Mouse (Mus musculus) intestine, embryonic 16.5 days (tissue): ENCODE data around the gene Exoc4. TPM values are rescaled to one million over a fixed set of nuclear protein-coding genes. Genes with fewer than 3 reads are reported as not detected.

Experiments
- ATAC-seq: fragments of 200-750 bp; cut with Nextera tagmentation; 2 replicates; pipeline ENCODE4 v1.8.0; 2017; ENCODE audit warnings: moderate TSS enrichment, moderate library complexity
- H3K27ac ChIP-seq: fragments of 300-500 bp; sonication (generic); 2 replicates; pipeline ENCODE4 v1.5.1; 2014; ENCODE audit warnings: mild to moderate bottlenecking, low read length
- H3K27me3 ChIP-seq: fragments of 300-500 bp; sonication (generic); replicated peaks from 2 replicates; pipeline ENCODE4 v1.6.1; 2014; ENCODE audit warnings: low read length, control low read depth, mixed read lengths; ENCODE audit not compliant: control insufficient read depth, insufficient read depth
- H3K36me3 ChIP-seq: fragments of 300-500 bp; sonication (generic); 2 replicates; pipeline ENCODE4 v1.6.1; 2014; ENCODE audit warnings: low read length, control low read depth; ENCODE audit not compliant: control insufficient read depth, insufficient read depth
- H3K4me1 ChIP-seq: fragments of 300-500 bp; sonication (generic); 2 replicates; pipeline ENCODE4 v1.6.1; 2014; ENCODE audit warnings: low read length, control low read depth, mixed read lengths; ENCODE audit not compliant: control insufficient read depth, insufficient read depth
- H3K4me2 ChIP-seq: fragments of 300-500 bp; sonication (generic); 2 replicates; pipeline ENCODE4 v1.6.1; 2014; ENCODE audit warnings: low read depth, low read length, control low read depth
- H3K4me3 ChIP-seq: fragments of 300-500 bp; sonication (generic); 2 replicates; pipeline ENCODE4 v1.5.1; 2014; ENCODE audit warnings: mild to moderate bottlenecking, low read length
- H3K9ac ChIP-seq: fragments of 300-500 bp; sonication (generic); 2 replicates; pipeline ENCODE4 v1.6.1; 2014; ENCODE audit warnings: low read depth, low read length
- H3K9me3 ChIP-seq: fragments of 300-500 bp; sonication (generic); 2 replicates; pipeline ENCODE4 v1.6.1; 2016; ENCODE audit warnings: low read length, control low read depth; ENCODE audit not compliant: control insufficient read depth
- WGBS: fragments of 180-500 bp; shearing (Covaris S2); extraction: QIAGEN DNeasy Blood & Tissue Kit; methylation state at CpG from one replicate; pipeline ENCODE4 v1.1.7; 2014; 5-methylcytosine and 5-hydroxymethylcytosine counted together
- polyA plus RNA-seq: library from polyadenylated mRNA; unstranded; fragments of >200 nt; fragmentation: Nextera tagmentation; extraction: Ambion mirVana; gene quantifications from 2 replicates; pipeline ENCODE4 v1.2.1, GENCODE M21; 2015

Gene Exoc4
- polyA plus RNA-seq, 1 experiment from 2014 or later: 24.1 TPM

DNA sequence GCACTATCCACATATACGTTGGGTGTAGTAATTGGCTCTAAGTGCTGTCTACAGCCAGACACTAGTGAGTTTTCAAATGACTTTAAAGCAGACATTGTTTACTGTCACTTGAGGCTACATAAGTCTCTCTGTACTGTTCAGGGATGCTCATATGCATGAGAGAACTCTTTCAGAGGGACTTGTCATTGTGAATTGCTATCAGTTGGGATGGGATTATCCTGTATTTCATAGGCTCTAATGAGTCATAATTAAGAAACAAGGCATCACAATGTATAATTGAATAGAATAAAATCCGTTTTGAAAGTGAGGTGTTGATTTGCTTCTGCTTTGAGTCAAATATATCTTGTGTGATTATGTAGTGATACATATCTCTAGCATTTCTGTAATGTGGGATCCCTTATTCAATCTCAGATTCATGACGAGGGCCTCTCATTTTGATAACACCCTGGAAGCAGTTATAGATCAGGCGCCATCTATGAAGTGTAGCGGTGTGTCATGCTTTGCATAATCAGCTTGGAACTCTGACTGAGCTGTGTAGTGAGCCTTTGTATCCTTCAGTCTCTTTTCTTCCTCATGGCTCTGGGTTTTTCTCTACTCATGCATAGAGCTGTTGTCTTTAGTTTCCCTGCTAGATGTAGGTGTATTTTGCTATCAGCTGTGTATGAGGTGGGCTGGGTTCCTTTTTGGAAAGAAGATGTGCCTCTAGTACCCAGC lies 8.3 kb downstream of the Exoc4 start:
- ATAC-seq: no peak
- Histone ChIP-seq H3K27ac (no peak overlapping the region), H3K4me2 (no peak overlapping the region), H3K27me3 (no peaks in the 10 kb centered on the region), H3K9ac (no peak overlapping the region), H3K4me1 (no peaks in the 10 kb centered on the region), H3K9me3 (no peaks in the 10 kb centered on the region), H3K4me3 (no peak overlapping the region), H3K36me3 (no peaks in the 10 kb centered on the region)
- 76% methylated on average over 5 of the region's 5 CpGs for whole genome bisulfite sequencing

DNA sequence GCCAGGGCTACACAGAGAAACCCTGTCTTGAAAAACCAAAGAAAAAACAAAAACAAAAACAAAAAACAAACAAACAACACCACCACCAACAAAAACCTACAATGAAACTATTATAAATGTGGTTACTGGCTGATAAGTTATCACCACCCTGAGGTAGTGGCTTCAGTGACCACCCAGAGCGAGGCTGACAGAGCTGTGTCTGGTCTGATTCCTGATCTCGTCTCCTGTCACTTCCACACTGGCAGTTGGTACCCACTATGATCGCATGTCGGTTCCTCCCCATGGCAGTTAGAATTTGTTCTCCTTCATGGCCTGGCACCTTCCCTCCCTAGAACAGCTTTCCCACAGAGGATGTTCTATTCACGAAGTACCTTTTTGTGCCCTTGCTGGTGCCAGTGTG lies 11.0 kb downstream of the Exoc4 start:
- 85% methylated on average over 5 of the region's 5 CpGs for WGBS

DNA sequence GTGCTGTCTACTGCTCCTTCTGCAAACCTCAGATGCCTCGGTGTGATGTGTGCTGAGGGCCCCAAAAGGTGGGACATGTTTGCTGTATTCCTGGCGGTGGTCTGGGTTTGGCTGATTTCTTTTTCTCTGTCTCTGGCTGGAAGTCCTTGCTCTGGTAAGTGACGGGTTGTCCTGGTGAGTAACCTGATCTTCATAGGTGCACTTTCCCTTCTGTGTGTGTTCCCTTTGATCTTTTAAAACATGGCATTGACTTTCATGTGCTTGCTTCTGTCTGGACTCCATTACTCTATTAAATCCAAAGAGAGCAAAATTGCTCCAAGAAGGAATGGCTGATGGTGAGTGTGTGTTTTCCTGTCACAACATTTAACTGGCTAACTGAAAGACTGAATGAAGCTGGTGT lies 12.7 kb downstream of the Exoc4 start:
- Histone ChIP-seq H3K36me3 (0 out of 2 replicates have a peak, but pooled peaks cover 2% of the 10 kb centered on the region), H3K4me3 (no peak overlapping the region), H3K27ac (no peak overlapping the region), H3K9ac (no peak overlapping the region), H3K27me3 (no peaks in the 10 kb centered on the region), H3K4me1 (0 out of 2 replicates have a peak, but pooled peaks cover 2% of the 10 kb centered on the region), H3K9me3 (no peaks in the 10 kb centered on the region), H3K4me2 (no peak overlapping the region)
- ATAC-seq: no peak
- 86% methylated on average over 3 of the region's 3 CpGs for WGBS

More for the DNA sequence above, 11.0 kb downstream of the Exoc4 start:
- no peak overlapping the region for H3K27ac ChIP-seq
- H3K4me2 ChIP-seq: no peak overlapping the region
- H3K9ac ChIP-seq: no peak overlapping the region
- H3K27me3 ChIP-seq: no peaks in the 10 kb centered on the region
- no peak overlapping the region for H3K4me3 ChIP-seq
- ATAC-seq: no peak
- H3K4me1 ChIP-seq: 0 out of 2 replicates have a peak, but pooled peaks cover 2% of the 10 kb centered on the region
- 0 out of 2 replicates have a peak, but pooled peaks cover 2% of the 10 kb centered on the region for H3K36me3 ChIP-seq
- H3K9me3 ChIP-seq: no peaks in the 10 kb centered on the region

DNA sequence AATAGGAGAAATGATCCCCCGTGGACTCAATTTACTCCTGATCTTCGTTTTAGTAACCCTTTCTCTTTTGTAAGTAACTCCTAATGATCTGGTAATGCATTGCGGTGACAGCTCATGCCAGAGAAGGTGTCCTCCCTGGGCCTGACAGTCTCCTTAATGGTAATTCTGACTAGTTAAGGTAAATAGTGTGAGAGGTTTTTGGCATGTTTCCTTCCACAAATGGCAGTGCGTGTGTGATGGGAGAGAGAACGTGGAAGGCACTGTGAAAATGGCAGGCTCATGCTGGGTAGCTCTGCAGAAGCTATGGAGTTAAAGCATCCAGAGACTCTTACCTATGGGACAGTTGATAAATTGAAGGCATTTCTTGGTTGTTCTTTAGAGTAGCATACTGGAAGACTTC lies 15.1 kb downstream of the Exoc4 start:
- ATAC-seq: no peak
- Histone ChIP-seq H3K27ac (no peak overlapping the region), H3K4me1 (0 out of 2 replicates have a peak, but pooled peaks cover 2% of the 10 kb centered on the region), H3K27me3 (no peaks in the 10 kb centered on the region), H3K9ac (no peak overlapping the region), H3K9me3 (no peaks in the 10 kb centered on the region), H3K36me3 (0 out of 2 replicates have a peak, but pooled peaks cover 2% of the 10 kb centered on the region), H3K4me2 (no peak overlapping the region), H3K4me3 (no peak overlapping the region)
- WGBS: 60% methylated on average over 5 of the region's 5 CpGs

DNA sequence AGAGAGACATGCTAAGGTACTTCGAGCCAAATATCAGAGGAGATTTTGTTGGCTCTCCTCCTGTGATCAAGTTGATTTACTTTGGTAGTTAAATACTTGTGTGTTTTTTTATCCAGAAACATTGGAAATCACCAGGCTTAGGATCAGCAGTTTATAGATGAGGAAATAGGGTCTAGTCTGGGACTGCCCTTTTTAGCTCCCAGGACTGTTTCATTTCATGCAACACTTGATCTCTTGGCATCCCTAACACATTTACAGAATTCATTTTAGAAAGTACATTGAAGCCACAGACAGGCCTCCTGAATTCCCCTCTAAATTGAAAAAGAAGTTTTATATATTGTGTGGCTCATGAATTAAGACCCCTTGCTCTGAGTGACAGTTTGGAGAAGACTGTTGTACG lies 15.5 kb downstream of the Exoc4 start:
- 67% methylated on average over 2 of the region's 2 CpGs for WGBS
- H3K4me3 ChIP-seq: no peak overlapping the region
- H3K27me3 ChIP-seq: no peaks in the 10 kb centered on the region
- H3K4me2 ChIP-seq: no peak overlapping the region
- no peak overlapping the region for H3K9ac ChIP-seq
- H3K27ac ChIP-seq: no peak overlapping the region
- 0 out of 2 replicates have a peak, but pooled peaks cover 2% of the 10 kb centered on the region for H3K36me3 ChIP-seq
- H3K4me1 ChIP-seq: 0 out of 2 replicates have a peak, but pooled peaks cover 2% of the 10 kb centered on the region
- no peak for ATAC-seq
- no peaks in the 10 kb centered on the region for H3K9me3 ChIP-seq

DNA sequence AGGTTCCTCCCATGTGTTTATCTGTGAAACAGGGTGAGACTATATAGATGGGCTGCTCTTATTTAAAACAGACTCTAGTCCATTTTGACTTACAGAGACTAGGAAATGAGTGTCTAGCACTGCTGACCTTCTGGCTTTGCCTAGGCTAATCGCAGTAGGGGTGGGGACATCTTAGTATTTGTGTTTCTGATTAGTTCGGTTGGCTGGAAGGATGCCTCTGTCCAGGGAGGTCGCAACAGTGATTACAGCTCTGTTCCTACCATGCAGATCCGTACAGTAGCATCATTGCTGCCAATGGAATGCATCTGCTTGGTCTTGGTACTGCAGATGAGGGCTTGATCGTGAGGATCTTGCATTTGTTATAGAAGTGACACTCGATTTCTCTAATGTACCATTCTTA lies 18.7 kb downstream of the Exoc4 start:
- Histone ChIP-seq H3K4me1 (0 out of 2 replicates have a peak, but pooled peaks cover 2% of the 10 kb centered on the region), H3K9ac (no peak overlapping the region), H3K27me3 (no peaks in the 10 kb centered on the region), H3K4me3 (no peak overlapping the region), H3K4me2 (no peak overlapping the region), H3K36me3 (0 out of 2 replicates have a peak, but pooled peaks cover 1% of the 10 kb centered on the region), H3K27ac (no peak overlapping the region), H3K9me3 (no peaks in the 10 kb centered on the region)
- 86% methylated on average over 6 of the region's 6 CpGs for WGBS
- ATAC-seq: no peak

DNA sequence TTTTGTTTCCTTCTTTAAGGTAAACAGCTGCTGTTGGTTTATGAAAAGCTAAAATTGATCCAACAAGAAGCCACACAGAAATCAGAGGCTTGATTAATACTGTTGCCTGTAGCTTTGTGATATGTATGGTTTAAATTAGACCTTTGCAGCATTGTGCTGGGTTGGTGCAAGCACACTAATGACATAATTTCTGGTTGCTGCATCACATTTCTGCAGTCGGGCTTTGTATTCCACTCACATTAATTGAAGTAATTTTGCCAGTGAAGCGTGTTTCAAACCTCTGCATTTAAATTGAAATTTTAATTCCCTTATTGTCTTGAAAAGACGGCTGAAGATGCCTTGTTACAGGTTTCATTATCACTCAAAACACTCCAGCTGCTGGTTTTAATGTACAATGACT lies 34.6 kb downstream of the Exoc4 start:
- Histone ChIP-seq H3K27ac (no peak overlapping the region), H3K4me1 (no peaks in the 10 kb centered on the region), H3K9ac (no peak overlapping the region), H3K36me3 (no peaks in the 10 kb centered on the region), H3K27me3 (no peaks in the 10 kb centered on the region), H3K4me2 (no peak overlapping the region), H3K9me3 (no peaks in the 10 kb centered on the region), H3K4me3 (no peak overlapping the region)
- no peak for ATAC-seq
- WGBS: 78% methylated on average over 3 of the region's 3 CpGs

DNA sequence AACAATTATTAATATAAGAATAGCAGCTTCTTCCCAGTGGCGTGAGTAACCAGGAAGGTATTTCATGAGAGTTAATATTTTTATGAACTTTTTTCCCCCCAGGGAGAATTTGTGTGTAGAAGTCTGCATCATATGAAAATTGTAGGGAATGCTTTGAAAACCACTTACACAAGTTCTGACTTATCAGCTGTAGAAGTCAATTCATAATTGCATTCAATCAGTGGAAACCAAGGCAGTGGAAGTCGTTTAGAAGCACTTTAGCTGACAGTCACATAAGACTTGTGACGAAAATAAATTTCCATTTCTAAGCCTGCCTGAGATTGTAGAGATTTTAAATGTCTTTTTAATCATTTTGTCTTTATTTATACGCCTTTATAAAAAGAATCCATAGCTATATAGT lies 35.1 kb downstream of the Exoc4 start:
- Histone ChIP-seq H3K27me3 (no peaks in the 10 kb centered on the region), H3K9me3 (no peaks in the 10 kb centered on the region), H3K4me3 (no peak overlapping the region), H3K36me3 (no peaks in the 10 kb centered on the region), H3K4me1 (no peaks in the 10 kb centered on the region), H3K9ac (no peak overlapping the region), H3K4me2 (no peak overlapping the region), H3K27ac (no peak overlapping the region)
- ATAC-seq: no peak
- WGBS: 80% methylated on average over 4 of the region's 4 CpGs

DNA sequence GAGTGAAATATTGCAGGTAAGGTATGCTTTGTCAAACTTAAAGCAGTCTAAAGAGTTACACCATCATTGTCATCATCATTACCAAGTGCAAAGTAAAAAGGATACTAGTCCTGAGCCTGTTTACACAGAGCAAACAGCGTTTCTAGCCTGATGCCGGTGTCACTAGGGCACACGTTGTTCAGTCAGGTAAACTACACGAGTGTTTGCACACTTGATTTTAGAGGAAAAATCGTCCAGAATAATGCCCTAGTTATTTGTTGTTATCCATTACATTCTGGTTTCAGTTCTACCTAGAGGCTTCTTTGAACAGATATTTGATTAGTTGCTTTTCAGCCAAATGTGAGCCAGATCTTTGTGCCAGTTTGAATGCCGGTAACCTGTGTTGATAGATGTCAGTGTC lies 37.5 kb downstream of the Exoc4 start:
- no peak overlapping the region for H3K27ac ChIP-seq
- no peak for ATAC-seq
- H3K9me3 ChIP-seq: no peaks in the 10 kb centered on the region
- H3K27me3 ChIP-seq: no peaks in the 10 kb centered on the region
- no peaks in the 10 kb centered on the region for H3K4me1 ChIP-seq
- no peaks in the 10 kb centered on the region for H3K36me3 ChIP-seq
- no peak overlapping the region for H3K9ac ChIP-seq
- no peak overlapping the region for H3K4me3 ChIP-seq
- 66% methylated on average over 6 of the region's 6 CpGs for WGBS
- H3K4me2 ChIP-seq: no peak overlapping the region

DNA sequence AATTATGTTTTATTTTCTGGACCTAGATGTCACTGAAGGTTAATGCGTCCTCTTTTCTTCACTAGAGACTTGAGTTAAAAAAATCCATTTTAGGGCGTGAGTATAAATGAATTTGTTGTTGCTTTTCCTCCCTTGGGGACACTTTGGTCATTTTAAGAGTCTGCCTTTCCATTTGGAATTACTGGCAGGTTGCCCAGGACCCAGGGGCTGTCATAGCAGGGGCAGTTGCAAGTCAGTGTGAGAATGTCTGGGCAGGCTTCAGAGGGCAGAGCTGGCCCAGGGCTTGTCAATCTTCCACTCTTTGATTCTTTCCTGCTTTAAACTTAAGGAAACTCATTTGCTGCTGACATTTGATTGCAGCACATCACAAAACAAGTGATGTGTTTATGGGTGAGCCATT lies 45.7 kb downstream of the Exoc4 start:
- no peak overlapping the region for H3K4me3 ChIP-seq
- 64% methylated on average over 2 of the region's 2 CpGs for WGBS
- no peak overlapping the region for H3K27ac ChIP-seq
- no peaks in the 10 kb centered on the region for H3K27me3 ChIP-seq
- no peak overlapping the region for H3K4me2 ChIP-seq
- no peaks in the 10 kb centered on the region for H3K36me3 ChIP-seq
- no peak overlapping the region for H3K9ac ChIP-seq
- ATAC-seq: no peak
- no peaks in the 10 kb centered on the region for H3K4me1 ChIP-seq
- no peaks in the 10 kb centered on the region for H3K9me3 ChIP-seq
